Mouse (Mus musculus) adrenal gland (tissue): Measurements from ENCODE around the gene Ano8.
"Not testable (repeated sequence)": the region's sequence is repeated elsewhere in the genome, so short reads cannot be mapped to it uniquely, and the experiment has no call there.

Experiments used
- intact Hi-C: fragments of 180-260 bp; cut with DNase I; formaldehyde crosslinking; loops from one replicate; pipeline ENCODE4 v1.15.1; 2025
- long read RNA-seq, 2 experiments: library from polyadenylated mRNA; unstranded; transcript quantifications; one replicate each; pipeline ENCODE4 v2.0.0; 2020; ENCODE audit warnings: borderline replicate concordance in 1 of 2; ENCODE audit not compliant: insufficient replicate concordance in 1 of 2

The Ano8 gene
- long read RNA-seq, experiment 1, partial matches to known transcripts = 0 of 1 reads
- long read RNA-seq, experiment 1, other reads (novel, unspliced or antisense) = 1 of 1 reads
- long read RNA-seq, experiment 2 = 0 reads

DNA sequence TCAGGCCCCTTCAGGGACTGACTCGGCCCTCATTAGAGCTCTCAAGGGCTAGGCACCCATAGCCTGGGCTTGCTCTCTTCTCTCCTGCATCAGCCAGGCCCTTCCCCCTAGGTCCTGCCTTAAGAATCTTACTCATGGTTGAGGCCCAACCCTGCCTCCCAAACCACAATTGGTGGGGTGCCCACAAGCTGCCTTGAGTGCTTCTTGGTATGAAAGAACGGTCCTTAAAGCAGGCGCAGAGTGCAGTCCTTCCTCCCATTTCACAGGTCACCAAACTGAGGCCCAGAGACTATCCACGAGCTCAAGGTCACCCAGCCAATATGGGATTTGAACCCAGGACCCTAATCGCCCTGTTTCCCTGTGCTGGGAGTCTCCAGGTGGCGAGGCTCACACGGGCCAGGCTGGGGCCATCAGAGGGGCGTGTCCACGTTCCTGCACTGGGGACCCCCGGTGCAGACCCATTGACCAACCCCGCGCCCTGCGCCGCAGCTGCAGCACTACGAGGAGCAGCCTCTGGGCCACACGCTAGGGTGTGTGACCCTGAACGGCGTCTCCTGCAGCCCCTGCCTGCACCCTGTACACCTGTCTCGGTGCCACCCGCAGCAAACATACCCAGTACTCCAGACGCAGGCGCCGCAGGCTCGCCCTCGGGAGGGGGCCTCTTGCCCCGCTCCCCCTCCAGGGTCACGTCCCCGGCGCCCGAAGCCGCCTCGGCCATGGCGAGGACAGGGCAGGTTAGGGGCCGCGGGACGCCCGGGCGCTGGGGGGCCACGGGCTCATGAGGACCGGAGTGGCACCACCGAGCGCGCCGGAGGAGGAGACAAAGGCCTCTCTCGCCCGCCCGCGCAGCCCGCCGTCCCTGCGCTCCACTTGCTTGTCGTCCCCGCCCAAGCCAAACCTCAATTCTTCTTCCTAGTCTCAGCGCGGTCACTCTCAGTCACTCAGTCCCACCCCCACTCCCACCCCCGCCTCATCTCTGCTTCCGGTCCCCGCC lies at the start of gene Ano8:
Gene Ano8 (minus strand): TSS at position 822 of the 994 bp plus-strand sequence.
- intact Hi-C loops = no loop called here

DNA sequence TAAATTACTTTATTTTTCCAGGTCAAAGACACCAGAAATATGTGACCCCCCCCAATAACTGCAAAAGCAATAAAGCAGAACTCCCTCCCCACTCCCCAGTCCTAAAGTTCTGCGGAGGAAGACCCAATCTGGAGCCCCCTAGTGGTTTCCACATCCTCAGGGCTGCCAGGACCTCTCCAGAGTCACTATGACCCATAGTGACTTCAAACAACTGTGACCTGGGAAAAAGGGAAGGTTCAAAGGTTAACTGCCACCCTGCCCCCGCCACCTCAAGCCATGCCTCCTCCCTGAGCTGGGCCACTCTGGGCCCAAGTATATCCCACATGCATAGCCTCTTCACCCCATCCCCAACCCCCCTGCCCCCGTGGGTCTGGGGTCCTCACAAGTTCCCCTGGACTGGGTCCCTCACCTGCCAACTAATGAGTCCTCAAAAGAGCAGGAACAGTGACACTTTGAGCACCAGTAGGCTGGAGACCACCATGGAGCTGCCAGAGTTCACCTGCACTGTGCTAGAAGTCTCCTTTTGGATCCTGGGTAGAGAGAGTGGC lies 48.6 kb upstream of the Ano8 start:
- intact Hi-C loops = no loop called here

DNA sequence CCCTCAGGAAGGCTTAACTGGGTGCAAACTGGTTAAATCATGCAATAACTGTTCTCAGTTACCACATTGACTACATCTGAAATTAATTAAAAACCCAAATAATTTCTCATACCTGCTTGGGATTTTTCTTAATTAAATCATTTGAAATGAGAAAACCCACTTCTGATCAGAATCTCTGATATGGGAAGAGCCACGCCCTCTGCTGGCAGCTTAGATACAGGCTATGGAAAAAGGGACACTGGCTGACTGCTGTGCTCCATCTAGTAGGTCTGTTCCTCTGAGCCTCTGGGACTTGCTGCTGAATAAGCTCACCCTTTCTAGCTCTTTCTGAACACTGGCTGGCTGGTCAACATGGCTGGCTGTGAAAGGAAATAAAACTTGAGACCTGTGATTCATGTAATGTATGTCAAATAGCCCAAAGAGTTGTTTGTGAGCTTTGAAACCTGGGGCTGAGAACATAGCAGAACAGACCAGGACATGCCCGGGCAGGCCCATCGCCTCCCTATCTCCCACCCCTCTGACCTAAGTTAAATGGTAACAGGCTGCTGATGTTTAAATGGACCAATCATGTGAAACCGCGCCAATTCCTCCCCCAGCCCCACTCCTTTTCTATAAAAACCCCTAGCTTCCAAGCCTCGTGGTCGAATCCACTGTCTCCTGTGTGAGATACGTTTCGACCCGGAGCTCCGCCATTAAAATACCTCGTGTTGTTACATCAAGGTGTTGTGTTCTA lies 45.1 kb upstream of the Ano8 start:
- intact Hi-C loops = not testable (repeated sequence)

DNA sequence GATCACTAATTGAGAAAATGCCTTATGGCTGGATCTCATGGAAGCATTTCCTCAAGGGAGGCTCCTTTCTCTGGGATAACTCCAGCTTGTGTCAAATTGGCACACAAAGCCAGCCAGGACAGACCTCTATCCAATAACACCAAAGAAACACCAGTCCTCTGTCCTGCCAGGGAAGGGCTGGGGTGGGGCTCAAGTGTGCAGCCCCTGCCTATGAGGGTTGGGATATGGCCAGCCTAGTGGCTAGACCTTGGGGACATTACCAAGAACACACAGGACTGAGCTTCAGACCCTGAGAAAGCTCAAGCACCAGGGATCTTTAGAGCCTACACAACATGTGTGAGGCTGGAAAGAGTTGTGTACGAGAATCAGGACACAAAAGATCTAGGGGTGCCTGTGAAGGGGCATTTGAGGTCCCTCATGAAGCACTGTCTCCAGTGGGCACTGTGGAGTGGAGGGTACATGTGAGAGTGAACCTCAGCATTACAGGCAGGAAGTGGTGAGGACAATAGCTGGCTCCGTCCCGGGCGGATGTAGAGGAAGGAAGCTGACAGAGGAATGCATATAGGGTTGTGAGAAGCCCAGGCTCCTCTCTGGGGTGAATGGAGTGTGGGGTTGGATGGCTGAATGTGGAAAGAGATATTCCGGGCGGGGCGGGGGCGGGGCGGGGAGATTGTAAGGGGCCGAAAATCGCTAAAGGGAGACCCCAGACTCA lies 42.8 kb upstream of the Ano8 start:
- intact Hi-C loops = no loop called here

DNA sequence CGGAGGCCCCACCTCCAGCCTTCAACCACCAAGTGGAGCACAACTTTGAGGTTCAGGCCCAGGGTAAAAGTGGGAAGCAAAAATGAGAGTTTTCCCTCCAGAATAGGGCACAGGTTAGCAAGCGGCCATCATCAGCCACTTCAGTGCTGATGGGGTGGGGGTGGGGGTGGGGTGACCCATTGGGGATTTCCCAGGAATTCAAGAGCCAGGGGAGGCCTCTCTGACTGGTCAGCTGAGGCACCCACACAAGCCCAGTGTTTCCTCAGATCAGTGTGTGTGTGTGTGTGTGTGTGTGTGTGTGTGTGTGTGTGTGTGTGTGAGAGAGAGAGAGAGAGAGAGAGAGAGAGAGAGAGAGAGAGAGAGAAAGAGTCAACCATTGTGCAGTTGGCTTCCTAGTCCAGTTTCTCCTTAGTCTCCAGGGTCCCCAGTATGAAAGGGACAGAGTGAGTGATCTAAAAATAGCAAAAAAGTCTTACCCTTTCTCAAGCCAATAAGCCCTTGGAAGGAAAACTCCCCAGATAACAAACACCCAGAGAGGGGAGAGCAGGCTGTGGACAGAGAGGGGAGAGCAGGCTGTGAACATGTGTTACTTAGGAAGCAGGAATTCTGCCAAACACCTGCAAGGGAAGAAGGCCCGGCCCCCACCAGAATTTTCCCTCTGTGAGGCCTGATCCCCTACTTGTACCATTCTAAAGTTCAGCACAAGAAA lies 41.6 kb upstream of the Ano8 start:
- intact Hi-C loops = no loop called here

DNA sequence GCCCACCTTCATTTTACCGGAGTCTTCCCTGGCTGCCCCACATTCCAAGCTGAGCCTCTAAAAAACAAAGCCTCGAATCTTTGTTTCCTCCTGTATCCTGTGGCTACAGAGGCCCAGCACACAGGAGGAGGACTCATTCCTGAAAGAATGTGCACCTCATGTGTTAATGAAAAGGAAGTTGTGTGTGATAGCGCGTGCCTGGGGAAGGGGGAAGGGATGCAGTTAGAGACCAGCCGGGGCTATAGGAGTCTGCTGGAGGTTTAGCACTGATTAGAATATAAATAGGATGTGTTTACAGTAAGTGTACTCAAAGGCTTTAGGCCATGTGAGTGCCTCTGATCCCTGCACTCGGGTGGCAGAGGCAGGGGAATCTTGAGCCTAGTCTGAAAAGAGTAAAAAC lies 40.5 kb upstream of the Ano8 start:
- intact Hi-C loops = no loop called here

DNA sequence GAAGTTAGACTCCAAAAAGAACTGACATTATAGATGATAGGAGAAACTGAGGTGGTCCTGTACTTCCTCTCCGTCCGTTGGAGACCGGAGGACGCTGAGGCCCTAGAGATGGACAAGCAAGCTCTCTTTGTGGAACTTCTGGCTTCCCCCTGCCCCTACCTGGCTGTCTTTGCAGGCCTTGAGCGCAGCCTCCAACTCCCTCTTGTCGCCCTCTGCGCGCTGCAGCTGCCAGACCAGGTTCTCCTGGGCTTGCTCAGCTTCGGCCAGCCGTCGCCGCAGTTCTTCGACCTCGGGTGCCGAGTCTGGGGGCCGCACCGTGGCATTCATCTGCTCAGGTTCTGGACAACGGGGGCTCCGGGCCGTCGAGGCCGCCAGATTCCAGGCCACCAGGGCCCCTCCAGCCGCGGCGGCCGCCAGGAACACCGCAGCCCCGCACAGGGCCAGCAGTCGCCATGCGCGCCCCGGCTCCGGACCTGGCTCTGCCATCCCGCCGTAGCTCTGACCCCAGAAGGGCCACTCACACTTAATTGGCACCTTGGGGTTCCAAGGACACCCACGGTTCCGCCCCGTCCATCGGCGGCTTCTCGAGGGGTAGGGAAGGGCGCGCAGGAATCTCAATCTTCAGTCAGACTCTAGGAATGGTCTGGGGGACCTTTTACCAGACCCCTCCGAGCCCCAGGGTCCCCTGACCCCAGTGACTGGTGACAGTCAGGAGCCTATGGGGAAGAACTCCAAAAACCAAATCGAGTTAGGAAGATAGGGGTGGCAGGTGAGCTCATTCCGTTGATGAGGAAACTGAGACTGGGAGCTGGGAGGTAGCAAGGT lies 39.7 kb upstream of the Ano8 start, which contains the start of gene Ccdc194:
Gene Ccdc194 (minus strand): TSS at position 486 of the 825 bp plus-strand sequence.
- intact Hi-C loops = no loop called here

DNA sequence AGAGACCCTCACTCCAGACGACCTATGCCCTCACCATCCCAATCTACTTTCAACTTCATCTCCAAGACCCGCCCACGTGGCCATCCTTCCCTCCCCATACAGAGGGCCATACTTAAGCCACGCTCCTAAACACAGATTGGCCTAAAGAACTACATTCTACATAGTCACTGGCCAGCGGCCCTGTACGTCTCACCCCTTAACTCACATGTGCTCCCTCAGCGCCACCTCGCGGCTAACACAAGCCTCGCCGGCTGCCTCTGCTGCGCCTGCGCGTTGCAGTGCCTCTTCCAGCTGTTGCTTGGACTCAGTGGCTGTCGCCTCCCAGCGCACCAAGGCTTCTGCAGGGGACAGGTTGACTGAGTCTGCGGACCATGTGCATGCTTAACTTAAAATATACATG lies 35.9 kb upstream of the Ano8 start:
- intact Hi-C loops = loop anchor here (2.0 kb wide), 2 partner anchors 27 to 81 kb away; no protein-coding TSS in a partner anchor

DNA sequence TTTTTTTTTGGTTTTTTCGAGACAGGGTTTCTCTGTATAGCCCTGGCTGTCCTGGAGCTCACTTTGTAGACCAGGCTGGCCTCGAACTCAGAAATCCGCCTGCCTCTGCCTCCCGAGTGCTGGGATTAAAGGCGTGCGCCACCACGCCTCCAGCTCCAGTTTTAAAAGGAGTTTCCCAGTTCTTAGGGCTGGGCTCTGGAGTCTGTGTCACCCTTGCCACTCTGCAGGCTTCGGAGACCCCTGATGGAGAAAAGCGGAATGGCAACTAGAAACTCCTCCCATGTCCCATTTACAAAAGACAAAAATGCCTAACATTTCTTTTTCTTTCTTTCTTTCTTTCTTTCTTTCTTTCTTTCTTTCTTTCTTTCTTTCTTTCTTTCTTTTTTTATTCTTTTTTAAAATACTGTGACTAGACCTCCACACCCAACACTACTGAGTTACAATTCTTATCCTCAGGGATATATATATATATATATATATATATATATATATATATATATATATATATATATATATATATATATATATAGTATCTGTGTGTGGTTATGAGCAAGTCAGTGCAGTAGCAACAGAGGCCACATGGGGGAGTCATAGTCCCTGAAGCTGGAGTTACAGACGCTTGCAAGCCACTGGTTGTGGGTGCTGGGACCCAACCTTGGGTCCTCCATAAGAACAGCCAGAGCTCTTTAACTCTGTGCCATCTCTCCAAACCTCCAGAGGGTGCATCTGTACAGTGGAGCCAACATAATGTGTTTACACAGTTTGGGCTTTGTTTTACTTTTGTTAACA lies 33.5 kb upstream of the Ano8 start:
- intact Hi-C loops = not testable (repeated sequence)

DNA sequence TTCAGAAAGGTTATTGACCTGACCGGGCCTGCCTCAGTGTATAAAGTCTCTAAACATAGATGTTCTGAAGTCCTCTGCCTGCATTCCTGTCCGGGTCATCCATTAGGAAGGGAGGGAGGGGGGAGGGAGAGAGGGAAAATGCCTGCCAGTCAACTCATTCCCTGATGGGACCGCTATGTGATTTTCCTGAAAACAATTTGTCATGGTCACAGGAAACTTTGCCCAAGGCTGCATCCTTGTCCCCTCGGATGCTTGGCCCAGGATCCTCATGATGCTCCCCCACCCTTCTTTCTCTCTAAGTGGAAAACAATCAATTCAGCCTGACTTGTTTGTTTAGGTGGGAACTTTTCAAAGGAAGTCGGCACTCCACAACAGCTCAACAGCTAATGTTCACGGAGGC lies 31.0 kb upstream of the Ano8 start:
- intact Hi-C loops = no loop called here

DNA sequence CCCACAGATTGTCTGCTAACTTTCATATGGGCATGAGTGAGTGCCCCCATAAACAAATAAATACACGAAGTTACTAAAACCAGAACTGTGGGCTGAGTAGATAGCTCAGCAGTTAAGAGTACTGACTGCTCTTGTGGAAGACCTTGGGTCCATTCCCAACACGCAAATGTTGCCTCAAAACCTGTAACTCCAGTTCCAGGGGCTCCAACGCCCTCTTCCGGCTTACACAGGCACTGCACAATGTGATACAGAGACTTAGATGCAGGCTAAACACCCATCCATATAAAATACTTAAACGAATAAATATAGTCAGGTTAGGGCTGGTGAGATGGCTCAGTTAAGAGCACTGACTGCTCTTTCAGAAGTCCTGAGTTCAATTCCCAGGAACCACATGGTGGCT lies 29.3 kb upstream of the Ano8 start:
- intact Hi-C loops = no loop called here

DNA sequence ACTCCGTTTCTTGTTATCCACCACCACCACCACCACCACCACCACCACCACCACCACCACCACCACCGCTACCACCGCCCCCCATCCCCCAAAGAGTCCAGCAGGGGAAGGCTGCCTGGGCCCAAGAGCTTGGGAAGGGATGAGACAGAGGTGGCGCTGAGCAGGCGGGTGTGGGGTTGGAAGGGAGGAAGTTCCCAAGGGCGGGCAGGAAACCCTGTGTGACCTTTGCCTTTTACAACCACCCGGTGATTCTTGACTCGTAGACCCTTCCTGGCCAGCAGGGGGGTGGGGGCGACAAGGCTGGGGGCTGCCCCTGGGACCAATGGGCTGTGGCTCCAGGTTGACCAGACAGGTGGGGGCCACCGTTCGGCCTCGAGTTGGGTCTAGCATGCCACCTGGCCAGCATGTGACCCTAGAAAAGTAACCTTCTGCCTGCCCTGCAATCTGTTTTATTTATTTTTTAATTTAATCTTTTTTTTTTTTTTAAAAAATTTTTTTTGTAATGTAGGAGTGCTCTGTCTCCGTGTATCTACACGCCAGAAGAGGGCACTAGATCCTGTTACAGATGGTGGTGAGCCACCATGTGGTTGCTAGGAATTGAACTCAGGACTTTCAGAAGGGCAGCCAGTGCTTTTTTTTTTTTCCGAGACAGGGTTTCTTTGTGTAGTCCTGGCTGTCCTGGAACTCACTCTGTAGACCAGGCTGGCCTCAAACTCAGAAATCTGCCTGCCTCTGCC lies 27.4 kb upstream of the Ano8 start:
- intact Hi-C loops = no loop called here

DNA sequence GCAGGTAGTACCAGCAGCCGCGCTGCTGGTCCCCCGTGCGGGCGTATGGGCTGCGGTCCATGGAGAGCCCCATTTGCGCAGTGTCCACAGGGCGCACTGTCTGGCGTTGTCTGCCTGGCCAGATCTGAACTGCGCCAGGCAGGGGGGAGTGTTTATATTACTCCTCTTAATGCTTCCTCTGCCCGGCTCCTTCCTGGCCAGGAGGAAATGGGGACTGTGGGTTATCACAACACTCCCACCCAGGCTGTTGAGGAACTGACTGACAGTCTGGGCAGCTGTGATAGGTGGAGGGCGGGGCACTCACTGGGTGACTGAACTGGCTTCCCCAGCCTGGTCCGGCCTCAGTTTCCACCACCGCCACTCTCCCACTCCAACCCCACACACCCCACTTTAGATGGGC lies 25.9 kb upstream of the Ano8 start, which contains the start of gene Plvap:
Gene Plvap (minus strand): TSS at position 109 of the 400 bp plus-strand sequence.
- intact Hi-C loops = no loop called here

DNA sequence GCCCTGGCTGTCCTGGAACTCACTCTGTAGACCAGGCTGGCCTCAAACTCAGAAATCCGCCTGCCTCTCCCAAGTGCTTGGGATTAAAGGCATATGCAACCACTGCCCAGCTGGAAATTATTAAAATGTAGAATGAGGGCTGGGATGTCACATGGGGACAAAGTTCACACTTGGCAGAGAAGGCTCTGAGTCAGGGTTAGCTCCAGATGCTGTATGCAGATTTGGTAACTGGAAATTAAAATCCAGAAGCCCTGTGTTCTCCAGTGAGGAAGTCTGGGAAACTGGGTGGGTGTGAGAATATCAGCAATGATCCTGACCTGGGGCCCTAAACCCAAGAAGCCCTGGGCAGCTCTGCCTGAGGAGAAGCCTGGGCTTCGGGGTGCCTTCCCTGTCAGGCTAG lies 23.6 kb upstream of the Ano8 start:
- intact Hi-C loops = no loop called here

DNA sequence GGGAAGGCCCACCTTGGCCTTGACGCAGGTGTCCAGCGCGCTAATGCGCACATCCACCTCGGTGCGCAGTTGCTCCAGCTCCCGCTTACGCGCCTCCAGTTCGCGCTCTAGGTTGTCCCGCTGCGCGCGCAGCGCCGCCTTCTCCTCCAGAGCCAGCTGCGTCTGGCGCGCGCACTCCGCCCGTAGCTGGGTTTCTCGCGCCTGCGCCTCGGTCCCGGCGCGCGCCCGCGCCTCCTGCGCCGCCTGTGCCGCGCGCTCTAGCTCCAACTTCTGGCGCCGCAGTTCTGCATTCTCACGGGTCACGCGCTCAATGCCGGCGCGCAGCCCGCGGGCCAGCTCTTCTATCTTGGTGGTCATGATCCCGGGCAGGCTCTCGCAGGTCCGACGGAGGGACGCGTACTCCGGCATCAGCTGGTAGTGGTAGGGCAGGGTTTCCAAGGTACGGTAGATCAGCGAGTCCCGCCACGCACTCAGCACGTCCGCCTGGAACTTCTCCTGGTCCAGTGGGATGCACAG lies 21.9 kb upstream of the Ano8 start:
- intact Hi-C loops = no loop called here

DNA sequence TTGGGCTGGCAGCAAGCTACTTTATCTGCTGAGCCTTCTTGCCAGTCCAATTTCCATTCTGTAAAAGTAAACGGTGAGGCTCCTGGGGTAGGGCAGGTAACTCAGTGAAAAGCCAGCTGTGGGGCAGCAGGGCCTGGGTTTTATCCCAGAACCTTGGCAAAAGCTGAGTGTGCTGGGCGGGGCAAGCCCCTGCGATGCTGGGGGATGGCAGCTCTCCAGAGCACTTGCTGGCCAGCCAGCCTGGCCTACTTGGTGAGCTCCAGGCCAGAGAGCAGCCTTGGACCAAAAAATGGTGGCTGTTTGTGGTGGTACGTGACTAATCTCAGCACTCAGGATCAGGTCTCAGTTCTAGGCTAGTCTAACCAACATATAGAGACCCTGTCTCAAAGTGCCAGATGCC lies 20.2 kb upstream of the Ano8 start:
- intact Hi-C loops = no loop called here

DNA sequence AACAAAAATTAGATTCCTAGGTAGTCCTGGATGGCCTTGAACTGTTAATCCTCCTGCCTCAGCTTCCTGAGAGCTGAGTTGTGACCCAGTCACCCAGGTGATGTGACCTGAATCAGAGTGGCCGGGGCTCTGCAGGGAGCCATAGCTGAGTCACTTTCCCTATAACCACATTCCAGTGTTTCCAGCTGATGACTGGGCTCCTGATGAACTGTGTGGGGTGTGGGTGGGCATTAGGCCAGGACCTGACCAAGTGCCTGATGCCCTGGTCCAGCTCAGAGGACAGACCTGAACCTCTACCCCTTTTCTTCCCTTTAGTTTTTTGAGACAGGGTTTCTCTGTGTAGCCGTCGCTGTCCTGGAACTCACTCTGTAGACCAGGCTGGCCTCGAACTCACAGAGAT lies 19.6 kb upstream of the Ano8 start:
- intact Hi-C loops = no loop called here

DNA sequence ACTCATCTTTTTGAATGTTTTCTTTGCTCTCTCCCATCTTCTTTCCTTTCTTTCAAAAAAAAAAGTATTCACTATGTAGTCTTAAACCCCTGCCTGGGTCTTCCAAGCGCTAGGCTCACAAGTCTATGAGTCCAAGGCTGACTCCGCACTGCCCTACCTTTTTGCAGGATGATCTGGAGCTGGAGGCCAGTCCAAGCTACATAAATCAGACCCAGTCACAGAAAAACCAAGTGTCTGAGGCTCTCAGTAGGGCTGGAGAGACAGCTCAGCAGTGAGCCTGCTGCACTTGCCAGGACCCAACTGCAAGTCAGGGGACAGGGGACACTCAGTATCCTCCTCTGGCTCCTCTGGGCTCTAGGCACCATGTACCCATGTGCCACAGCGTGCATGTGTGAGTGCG lies 18.6 kb upstream of the Ano8 start:
- intact Hi-C loops = no loop called here
